Mouse (Mus musculus) limb, embryonic 14.5 days (tissue): ENCODE results near the gene Dera. TPM values are rescaled to one million over a fixed set of nuclear protein-coding genes. Genes with fewer than 3 reads are reported as not detected.

Experiments
- ATAC-seq: fragments of 200-750 bp; cut with Nextera tagmentation; 2 replicates; pipeline ENCODE4 v1.8.0; 2017; ENCODE audit warnings: low read depth, moderate number of reproducible peaks, moderate TSS enrichment; ENCODE audit not compliant: low FRiP score
- DNase-seq: peaks from one replicate; pipeline ENCODE4 v3.0.0-alpha.2; 2015; ENCODE audit warnings: low spot score
- H3K27ac ChIP-seq: fragments of 300-500 bp; sonication (generic); replicated peaks from 2 replicates; pipeline ENCODE4 v1.5.1; 2014; ENCODE audit warnings: low read depth, mild to moderate bottlenecking, low read length, moderate library complexity, mixed read lengths
- H3K27me3 ChIP-seq: fragments of 300-500 bp; sonication (generic); 2 replicates; pipeline ENCODE4 v1.6.1; 2014; ENCODE audit warnings: low read length, mixed read lengths; ENCODE audit not compliant: control insufficient read depth, insufficient read depth
- H3K36me3 ChIP-seq: fragments of 300-500 bp; sonication (generic); 2 replicates; pipeline ENCODE4 v1.6.1; 2014; ENCODE audit warnings: mild to moderate bottlenecking, low read length, moderate library complexity, mixed read lengths; ENCODE audit not compliant: control insufficient read depth, insufficient read depth
- H3K4me1 ChIP-seq: fragments of 300-500 bp; sonication (generic); 2 replicates; pipeline ENCODE4 v1.6.1; 2014; ENCODE audit warnings: antibody characterized with exemption, low read length, mixed read lengths; ENCODE audit not compliant: control insufficient read depth, insufficient read depth
- H3K4me2 ChIP-seq: fragments of 300-500 bp; sonication (generic); replicated peaks from 2 replicates; pipeline ENCODE4 v1.6.1; 2014; ENCODE audit warnings: low read depth, mild to moderate bottlenecking, low read length, moderate library complexity; ENCODE audit not compliant: severe bottlenecking
- H3K4me3 ChIP-seq: fragments of 300-500 bp; sonication (generic); replicated peaks from 2 replicates; pipeline ENCODE4 v1.5.1; 2014; ENCODE audit warnings: low read length
- H3K9ac ChIP-seq: fragments of 300-500 bp; sonication (generic); 2 replicates; pipeline ENCODE4 v1.6.1; 2014; ENCODE audit warnings: mild to moderate bottlenecking, low read depth, low read length, moderate library complexity; ENCODE audit not compliant: severe bottlenecking
- H3K9me3 ChIP-seq: fragments of 300-500 bp; sonication (generic); 2 replicates; pipeline ENCODE4 v1.6.1; 2016; ENCODE audit warnings: low read length; ENCODE audit not compliant: control insufficient read depth
- POLR2A ChIP-seq: fragments of 200-500 bp; IDR thresholded peaks from 2 replicates; pipeline ENCODE4 v1.8.0; 2012; ENCODE audit warnings: inconsistent platforms, mild to moderate bottlenecking, moderate library complexity, borderline replicate concordance; ENCODE audit not compliant: insufficient read depth, insufficient read length; ENCODE audit errors: extremely low read depth
- WGBS: fragments of 180-500 bp; shearing (Covaris S2); extraction: QIAGEN DNeasy Blood & Tissue Kit; methylation state at CpG from one replicate; pipeline ENCODE4 v1.1.7; 2014; 5-methylcytosine and 5-hydroxymethylcytosine counted together
- polyA plus RNA-seq, 2 experiments: library from polyadenylated mRNA; depleted of rRNA in 1 of 2; stranded (reverse) in 1 of 2; unstranded in 1 of 2; fragments of >200 nt; fragmentation: Nextera tagmentation in 1 of 2; extraction: Ambion mirVana in 1 of 2; gene quantifications; 2 replicates each; pipeline versions ENCODE4 v1.2.1 to v1.2.3; 2012 to 2014

The Dera gene
- polyA plus RNA-seq, 2 experiments, result 17.1 to 43.5 TPM

- Histone ChIP-seq H3K4me1 (no peaks in the 10 kb centered on the region), H3K4me3 (no peak overlapping the region), H3K27ac (no peak overlapping the region), H3K4me2 (no peak overlapping the region), H3K36me3 (peaks cover 80% of the 10 kb centered on the region), H3K9me3 (no peaks in the 10 kb centered on the region), H3K9ac (no peak overlapping the region), H3K27me3 (no peaks in the 10 kb centered on the region)
- TF ChIP-seq POLR2A, result no peak
- peak; percentile 49 for DNase-seq
- WGBS, result 75% methylated on average over 5 of the region's 5 CpGs
- no peak for ATAC-seq
Observed at GRCm38 (mm10) chr6:137747174-137747928, 7.0 kb upstream of the Dera start.

DNA sequence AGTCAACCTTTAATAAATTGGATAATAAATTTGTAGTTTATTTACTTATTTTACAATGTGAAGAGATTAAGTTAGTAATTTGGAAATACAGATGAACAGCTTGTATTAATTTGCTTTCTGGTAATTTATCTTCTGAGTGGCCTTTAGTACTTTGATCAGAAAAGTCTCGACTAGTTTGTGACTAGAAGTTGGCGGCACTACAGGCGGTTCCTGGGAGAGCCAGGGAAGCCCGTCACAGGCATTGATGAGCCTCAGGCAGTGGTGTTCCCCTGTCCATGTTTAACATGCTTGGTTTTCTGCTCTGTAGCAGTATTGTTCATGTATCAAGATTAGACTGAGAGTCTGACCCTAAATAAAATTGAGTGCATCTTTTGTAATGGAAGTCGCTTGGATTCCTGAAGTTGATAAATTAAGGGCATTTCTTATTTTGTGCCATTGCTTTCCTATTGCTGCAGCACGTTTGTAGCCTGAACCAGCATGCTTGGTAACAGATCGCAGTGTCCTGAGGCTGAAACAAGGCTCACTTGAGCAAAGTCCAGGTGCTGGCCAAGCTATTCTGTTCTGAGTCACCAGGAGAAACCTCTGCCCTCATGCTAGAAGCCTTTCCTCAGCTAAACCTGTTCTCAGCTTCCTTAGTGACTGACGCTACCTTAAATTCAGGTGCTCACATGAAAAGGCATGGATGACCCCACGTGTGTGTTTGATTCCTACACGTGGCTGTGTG, 2.6 kb upstream of the Dera start:
- peaks cover 49% of the 10 kb centered on the region for H3K36me3 ChIP-seq
- no peaks in the 10 kb centered on the region for H3K9me3 ChIP-seq
- no peaks in the 10 kb centered on the region for H3K27me3 ChIP-seq
- H3K9ac ChIP-seq, result no peak overlapping the region
- DNase-seq (no peak), ATAC-seq (no peak)
- H3K4me2 ChIP-seq, result no peak overlapping the region
- H3K4me1 ChIP-seq, result peaks cover 3% of the 10 kb centered on the region; the same call in 1 of the 2 replicates
- WGBS, result 79% methylated on average over 10 of the region's 10 CpGs
- H3K4me3 ChIP-seq, result no peak overlapping the region
- no peak for TF ChIP-seq POLR2A
- no peak overlapping the region for H3K27ac ChIP-seq

DNA sequence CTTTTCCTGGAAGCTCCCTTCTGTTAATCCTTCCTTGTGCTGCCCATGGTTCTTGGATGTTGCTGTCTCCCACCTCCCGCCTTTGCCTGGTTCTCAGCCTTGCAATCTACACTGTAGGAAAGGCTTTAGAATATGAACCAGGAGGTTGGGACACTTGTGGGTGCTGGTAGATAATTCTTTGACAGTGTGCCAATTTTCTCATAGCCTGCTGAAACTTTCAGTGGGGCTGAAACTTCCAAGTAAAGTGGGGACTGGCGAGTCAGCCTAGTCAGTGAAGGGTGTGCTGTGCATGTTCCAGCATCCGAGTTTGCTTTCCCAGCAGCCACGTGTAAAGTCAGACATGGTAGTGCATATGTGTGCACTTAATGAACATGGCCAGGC, 2.1 kb upstream of the Dera start:
- no peak for TF ChIP-seq POLR2A
- DNase-seq, result no peak
- Histone ChIP-seq H3K4me1 (peaks cover 3% of the 10 kb centered on the region; the same call in 1 of the 2 replicates), H3K9me3 (no peaks in the 10 kb centered on the region), H3K36me3 (peaks cover 45% of the 10 kb centered on the region), H3K9ac (no peak overlapping the region), H3K27me3 (no peaks in the 10 kb centered on the region), H3K27ac (no peak overlapping the region), H3K4me2 (no peak overlapping the region), H3K4me3 (no peak overlapping the region)
- ATAC-seq, result no peak
- WGBS, result 92% methylated on average over 4 of the region's 4 CpGs

DNA sequence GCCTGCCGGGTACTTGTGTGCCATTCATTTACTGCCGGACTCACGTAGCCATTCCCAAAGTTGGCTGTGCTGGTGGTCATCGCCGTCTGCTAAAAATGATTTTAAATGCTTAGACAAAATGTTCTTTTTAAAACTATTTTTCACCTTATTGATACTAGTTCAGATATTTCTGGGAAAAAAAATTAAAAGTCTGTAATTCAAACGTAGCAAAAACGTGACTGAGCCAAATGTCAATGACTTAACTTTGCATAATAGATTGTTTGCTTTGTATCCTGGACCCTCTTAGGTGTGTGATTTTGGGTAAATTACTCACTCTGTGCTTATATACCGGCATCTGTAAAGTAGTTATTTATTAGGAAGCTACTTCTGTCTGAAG, 499 bp downstream of the Dera start:
- Histone ChIP-seq H3K27ac (no peak overlapping the region), H3K27me3 (no peaks in the 10 kb centered on the region), H3K9me3 (no peaks in the 10 kb centered on the region), H3K9ac (peak overlapping the region; percentile 69), H3K4me2 (peak overlapping the region; percentile 69), H3K36me3 (peaks cover 21% of the 10 kb centered on the region), H3K4me1 (peaks cover 3% of the 10 kb centered on the region; the same call in 1 of the 2 replicates), H3K4me3 (peak overlapping the region; percentile 60)
- no peak for TF ChIP-seq POLR2A
- ATAC-seq, result no peak
- DNase-seq, result no peak
- 4% methylated on average over 8 of the region's 8 CpGs for WGBS

GRCm38 (mm10) chr6:137756310-137756709, 2.0 kb downstream of the Dera start:
- TF ChIP-seq POLR2A, result no peak
- ATAC-seq, result no peak
- WGBS, result 69% methylated on average over 5 of the region's 5 CpGs
- no peaks in the 10 kb centered on the region for H3K9me3 ChIP-seq
- no peak overlapping the region for H3K9ac ChIP-seq
- peaks cover 10% of the 10 kb centered on the region for H3K36me3 ChIP-seq
- no peak overlapping the region for H3K4me3 ChIP-seq
- DNase-seq, result no peak
- H3K4me1 ChIP-seq, result peaks cover 3% of the 10 kb centered on the region; the same call in 1 of the 2 replicates
- H3K27me3 ChIP-seq, result no peaks in the 10 kb centered on the region
- no peak overlapping the region for H3K4me2 ChIP-seq
- H3K27ac ChIP-seq, result no peak overlapping the region
